Mouse (Mus musculus): ENCODE results near the gene Vwa3b.
"Not testable (repeated sequence)": the region's sequence is repeated elsewhere in the genome, so short reads cannot be mapped to it uniquely, and the experiment has no call there.

Gene Vwa3b

DNA sequence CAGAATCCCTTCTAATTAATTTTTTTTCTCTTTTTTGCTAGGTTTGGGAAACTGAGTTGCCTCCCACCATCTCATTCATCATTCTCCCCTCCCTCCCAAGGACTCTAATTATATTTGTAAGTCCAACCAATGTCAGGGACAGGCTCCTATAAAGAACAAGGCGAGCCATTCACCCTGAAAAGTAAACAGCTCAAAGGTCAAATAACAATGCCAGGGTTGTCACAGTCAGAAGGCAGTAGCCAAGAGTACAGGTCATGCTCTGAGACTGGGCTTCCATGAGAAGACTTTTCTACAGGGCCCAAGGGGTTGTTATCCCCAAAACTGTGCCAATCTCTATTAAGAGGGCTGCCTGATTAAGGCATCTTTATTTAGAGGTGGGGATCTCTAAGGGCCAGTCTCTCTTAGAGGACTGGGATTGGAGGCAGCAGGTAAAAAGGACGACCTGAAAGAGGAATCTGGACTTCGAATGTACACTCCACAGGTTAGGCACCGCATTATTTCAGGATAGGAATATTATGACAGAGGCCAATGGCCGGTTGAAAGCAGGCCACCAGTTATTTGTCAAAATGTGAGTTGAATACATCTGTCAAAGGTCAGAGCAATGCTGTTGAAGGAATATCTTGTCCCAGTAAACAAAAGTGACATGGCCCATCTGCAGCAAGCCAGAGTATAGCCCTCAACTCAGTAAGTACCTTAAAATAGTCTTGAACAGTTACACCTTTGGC lies at the start of gene Vwa3b:
Vwa3b (plus strand) TSS at position 635 of the 725 bp plus-strand sequence.
- DNase-seq (ENCODE audit: low read depth, low spot score), result no peak

DNA sequence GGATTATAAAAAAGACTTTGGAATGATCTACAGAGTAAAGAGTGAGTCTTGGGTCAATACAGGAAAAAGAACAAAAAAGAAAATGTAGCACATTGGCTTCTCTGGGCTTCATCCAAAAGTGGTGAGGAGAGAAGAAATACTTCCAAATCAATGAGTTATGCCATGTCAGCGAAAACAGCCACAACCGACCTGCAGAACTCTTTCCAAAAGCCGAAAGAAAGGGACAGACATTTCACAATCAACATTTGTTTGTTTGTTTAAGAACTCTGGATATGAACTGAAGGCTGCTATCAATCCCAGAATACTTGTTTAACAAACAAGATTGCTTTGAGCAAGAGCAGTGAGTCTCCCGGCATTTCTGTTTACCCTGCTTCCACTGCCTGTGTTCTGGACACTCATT lies 49.6 kb upstream of the Vwa3b start:
- DNase-seq (ENCODE audit: low read depth, low spot score), result no peak

DNA sequence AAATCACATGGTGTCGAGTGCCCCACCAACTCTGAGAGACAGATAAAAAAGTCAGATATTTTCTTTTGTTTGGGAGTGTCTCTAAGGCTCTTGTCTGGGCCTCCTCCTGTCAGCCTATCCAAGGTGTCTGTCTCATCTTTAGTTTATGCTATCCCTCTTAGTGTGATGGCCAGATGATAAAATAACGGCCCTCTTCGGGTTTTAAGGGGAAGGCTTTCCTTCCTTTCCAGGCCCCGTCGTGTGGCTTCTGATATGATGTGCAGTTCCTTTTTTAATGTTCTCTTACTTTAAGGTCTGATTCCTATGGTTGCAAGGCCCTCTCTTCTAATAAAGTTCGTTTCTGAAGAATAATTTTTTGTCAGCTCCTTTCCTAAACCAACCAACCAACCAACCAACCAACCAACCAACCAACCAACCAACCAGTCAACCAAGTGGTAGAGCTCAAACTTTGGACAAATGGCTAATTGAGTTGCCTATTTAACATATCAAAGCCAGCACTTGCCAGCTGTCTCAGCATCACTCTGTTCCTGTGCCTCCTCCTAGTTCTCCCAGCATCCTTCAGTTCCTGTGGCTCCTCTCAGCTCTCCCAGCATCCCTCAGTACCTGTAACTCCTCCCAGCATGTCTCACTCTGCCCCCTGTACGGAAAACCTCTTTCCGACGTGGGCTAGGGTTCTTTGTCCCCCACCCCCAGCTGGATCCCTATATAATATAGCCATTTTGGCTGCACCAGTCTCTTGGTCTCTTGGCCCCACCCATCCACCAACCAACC lies 44.0 kb upstream of the Vwa3b start:
- DNase-seq (ENCODE audit: low read depth, low spot score), result no peak

DNA sequence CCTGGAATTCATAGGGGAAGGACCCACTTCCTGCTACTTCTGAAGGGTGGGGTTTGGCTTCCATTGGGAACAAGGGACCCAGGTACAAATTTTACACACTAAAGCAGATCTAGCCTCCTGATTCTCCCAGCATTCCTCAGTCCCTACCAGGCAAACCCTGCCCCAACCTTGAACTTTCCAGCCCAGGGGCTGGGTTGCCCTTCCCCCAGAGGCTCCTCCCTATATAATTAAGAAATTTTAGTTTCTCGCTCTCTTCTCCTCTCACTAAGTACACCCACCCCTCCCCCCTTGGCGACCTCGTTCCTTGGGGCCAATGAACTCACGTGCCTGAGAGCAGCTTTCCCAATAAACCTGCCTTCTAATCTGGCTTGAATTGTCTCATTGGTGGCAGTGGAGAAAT lies 42.6 kb upstream of the Vwa3b start:
- DNase-seq (ENCODE audit: low read depth, low spot score), result no peak

DNA sequence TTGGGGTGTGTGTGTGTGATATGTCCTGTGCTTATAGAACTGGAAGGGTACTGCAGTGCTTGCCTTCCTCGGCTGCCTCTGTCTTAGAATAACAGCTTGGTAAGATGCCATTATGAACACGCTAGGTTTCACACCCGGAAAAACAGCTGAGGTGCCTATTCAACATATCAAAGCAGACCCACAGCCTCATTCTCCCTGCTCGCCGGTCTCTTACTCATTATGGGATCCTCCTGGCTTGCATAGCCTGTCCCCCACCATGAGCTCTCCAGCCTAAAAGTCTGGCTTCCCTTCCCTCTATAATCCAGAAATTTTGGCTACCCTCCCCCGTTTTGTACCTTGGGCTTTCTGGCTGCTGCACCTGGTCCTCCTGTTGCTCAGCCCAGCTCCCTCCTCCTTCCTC lies 42.0 kb upstream of the Vwa3b start:
- no peak for DNase-seq (ENCODE audit: low read depth, low spot score)

DNA sequence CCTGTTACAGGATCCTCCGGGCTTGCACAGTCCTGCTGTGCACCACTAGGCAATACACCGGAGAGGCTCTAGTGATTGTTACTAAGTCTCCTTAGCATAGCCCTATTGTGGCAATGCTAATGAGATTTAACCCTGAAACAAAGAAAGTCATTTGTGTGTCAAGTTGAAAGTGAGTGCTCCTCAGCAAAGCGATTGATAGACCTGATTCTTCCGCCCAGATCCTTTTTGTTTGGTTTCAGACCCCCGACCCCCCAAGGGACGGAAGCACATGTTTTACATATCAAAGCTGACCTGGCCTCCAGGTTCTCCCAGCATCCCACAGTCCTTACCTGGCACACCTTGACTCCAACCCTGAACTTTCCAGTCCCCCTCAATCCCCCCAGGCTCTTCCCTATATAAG lies 40.5 kb upstream of the Vwa3b start:
- no peak for DNase-seq (ENCODE audit: low read depth, low spot score)

DNA sequence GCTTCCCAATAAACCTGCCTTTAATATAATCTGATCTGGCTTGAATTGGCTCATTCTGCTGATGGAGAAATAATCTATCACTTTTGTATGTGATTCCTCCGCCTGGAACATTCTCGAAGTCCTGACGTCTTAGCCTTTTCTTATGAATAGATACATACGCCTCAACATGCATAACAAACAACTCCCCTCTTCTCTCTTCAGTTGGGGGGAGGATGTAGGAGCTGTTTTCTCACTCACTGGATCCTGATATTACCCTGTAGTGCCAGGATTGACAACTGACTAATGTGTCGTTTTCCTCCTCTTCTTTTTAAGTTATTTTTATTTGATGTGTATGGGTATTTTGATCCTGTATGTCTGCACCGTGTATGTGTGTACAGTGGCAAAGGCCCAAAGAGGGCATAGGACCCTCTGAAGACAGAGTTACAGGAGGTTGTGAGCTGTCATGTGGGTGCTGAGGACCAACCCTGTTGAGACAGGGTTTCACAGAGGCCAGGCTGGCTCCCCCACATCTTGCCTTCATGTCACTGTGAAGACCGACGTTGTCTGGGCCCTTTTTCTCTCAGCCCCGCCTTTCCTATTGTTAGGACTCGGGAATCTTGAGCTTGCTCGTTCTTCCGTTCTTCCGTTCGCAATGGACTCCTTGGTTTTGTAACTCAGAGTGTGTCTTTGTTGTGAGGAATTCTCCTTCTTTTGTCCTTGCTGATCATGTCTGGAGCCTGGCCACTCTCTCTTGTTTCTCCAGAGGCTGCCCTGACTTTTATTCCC lies 39.8 kb upstream of the Vwa3b start:
- no peak for DNase-seq (ENCODE audit: low read depth, low spot score)

DNA sequence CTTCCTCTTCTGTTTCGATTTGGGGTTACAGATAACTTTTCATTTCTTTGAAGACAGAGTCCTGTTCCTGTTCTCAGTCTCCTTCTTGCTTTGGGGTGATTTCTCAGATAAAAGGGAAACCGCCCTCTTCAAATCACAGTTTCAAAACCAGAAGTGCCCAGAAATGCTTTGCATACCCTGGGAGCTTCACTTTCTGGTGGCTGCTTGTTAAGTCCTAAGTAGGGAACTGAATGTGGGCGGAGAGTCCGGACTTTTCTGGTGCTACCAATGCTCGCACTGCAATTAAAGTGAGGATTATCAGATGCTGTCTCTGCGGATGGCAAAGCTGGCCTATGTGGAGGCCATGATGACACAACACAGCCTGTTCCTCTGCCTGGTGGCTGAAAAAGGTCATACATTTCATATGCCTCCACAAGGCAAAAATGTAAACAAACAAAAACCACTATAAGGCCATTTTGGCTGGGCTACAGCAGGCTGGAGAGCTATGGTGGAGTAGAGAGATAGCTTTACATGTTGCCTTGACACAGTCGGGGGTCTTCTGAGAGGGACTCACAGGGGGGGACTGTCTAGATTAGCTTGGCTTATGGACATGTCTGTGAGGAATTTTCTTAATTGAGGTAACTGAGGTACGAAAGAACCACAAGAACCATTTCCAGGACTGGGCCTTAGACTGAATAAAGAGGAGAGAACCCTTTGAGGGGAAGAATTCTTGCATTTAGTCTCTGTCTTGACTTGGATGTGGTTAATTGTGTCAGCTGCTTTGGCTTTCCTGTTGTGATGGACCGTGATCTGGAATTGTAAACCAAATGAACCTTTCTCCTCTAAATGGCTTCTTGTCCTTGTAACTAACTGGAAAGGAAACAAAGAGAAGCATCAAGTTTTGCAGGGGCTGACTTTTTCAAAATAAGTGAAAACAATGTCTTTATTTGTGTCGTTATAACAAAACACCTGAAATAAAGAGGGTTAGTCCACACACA lies 38.9 kb upstream of the Vwa3b start:
- DNase-seq (ENCODE audit: low read depth, low spot score), result no peak

DNA sequence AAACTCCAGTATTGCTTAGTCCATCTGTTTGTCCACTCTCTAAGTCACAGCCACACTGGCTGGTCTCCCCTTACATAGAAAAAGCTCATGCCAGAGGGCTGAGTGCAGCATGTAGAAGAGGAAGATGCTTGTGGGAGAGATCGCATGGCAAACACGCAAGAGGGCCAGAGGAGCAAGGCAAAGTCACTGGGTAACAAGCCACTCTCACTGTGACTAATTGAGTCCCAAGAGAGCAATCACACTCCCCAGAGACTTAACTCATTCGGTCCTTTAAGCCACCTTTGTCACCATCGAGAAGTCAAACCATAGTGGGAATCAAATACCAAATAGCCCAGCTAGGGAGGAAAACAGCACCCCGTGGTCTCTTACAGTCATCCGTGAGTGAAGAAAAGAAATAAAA lies 38.2 kb upstream of the Vwa3b start:
- no peak for DNase-seq (ENCODE audit: low read depth, low spot score)

DNA sequence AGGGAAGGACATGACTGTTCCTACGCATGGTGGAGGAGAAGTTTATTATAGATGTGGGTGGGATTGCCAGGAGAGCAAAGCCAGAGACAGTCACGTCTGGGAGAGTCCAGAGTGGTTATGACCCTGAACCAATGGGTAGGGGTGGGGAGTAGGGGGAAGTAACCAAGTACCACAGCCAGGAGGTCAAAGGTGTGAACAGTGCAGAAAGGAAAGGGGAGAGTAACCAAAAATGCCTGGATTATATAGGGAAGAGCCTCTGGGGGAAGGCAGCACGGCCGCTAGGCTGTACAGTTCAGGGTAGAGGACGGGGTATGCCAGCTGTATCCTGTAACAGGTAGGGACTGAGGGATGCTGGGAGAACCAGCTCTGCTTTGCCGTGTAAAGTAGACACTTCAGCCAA lies 37.8 kb upstream of the Vwa3b start:
- DNase-seq (ENCODE audit: low read depth, low spot score), result no peak

DNA sequence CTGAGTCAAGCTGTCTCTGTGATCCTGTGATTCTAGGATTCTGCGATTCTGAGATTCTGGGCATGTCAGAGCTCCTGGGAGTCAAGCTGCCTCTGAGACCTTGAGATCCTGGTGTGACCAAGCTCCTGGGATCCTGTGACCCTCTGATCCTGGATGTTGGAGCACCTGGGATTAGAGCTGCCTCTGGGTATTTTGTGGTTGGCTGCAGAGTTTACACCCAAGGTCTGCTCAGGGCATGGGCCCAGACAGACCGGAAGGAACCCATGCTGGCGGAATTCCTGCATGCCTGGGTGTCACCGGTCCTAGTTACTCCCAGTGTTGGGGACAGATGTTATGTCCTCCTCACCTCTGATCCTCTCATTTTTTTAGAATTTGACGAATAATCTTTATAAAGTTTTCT lies 32.1 kb upstream of the Vwa3b start:
- DNase-seq (ENCODE audit: low read depth, low spot score), result no peak

DNA sequence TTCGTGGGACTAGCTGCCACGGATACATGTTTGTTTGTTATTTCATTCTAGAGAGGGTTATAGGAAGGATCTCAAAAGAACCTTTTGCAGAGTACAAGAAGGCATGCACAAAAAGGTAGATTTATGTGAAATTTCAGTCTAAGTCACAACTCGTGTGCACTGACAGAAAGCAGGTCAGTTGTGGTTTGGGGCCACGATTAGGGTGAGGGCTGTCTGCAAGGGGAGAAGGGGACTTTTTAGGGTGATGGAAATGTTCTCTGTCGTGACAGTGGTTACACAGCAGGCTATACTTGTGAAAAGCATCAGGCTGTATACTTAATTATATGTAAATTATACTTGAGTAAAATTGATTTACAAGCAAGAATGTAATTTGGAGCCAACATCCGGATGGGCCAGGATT lies 30.6 kb upstream of the Vwa3b start:
- no peak for DNase-seq (ENCODE audit: low read depth, low spot score)

DNA sequence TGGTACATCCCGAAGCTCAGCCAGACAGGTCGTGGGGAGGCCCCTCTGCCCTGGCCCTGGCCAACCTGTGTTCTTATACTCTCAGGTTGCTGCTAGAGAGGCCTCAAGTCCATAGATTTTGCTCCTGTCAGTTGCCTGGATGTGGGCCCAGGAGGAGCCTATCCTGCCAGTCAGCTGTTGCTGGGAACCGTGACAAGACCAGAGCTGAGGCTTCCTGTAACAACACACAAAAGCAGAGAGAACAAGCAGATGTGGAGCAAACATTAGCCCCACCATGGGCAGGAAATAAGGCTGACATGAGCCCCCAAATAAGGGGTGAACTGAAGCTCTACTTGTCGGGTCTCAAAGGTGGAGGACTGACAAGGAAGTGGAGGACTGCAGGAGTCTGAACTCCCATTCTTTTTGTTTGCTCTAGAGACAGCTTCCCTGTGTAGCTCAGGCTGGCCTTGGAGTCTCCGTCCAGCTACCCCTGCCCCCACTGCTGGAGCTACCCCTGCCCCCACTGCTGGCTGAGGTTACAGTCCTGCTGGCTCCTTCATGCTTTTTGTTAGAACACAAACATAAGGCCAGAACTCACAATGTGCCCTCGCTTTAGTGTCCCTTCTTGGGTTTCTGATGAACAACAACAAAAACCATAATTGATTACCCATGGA lies 29.7 kb upstream of the Vwa3b start:
- DNase-seq (ENCODE audit: low read depth, low spot score), result peak; percentile 88

DNA sequence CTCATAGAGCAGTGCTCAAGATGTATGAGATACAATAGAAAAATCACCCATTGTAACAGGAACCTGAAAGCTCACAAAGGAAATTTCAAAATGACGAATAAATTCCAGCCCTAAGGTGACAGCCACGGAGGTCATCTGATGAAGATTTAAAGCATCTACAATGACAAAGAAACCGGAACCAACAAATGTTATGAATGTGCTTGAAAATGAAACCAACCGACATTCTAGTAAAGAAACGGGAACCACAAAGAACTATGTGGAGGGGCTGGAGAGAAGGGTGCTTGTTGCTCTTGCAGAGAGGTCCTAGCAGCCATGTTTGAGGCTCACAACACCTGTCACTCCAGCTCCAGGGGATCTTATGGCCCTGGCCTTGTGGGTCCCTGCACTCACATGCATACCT lies 26.1 kb upstream of the Vwa3b start:
- no peak for DNase-seq (ENCODE audit: low read depth, low spot score)

DNA sequence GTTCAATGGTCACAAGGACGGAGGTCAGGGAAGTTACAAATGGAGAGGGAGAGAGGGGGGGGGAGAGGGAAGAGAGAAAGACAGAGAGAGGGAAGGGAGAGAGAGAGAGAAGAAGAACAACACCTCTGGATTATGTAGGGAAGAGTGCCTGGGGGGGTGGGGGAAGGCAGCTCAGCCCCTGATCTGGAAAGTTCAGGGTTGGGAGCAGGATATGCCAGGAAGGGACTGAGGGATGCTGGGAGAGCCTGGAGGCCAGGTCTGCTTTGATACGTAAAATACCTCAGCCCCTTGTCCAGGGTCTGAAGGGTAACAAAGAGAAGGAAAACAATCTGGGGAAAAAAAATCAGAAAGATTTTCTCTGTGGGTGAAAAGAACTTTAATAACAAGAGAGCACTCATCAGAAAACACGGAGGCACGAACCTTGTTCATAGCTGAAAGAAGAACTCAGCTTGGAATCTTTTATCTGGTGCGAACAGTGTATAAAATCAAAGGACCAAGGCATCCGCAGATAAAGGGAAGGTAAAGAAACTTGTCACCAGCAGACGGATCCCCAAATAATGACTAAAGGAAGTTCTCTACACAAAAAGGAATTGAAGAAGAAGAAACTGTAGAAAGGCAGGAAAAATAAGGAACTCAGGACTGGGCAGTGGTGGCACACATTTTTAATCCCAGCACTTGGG lies 24.6 kb upstream of the Vwa3b start:
- DNase-seq (ENCODE audit: low read depth, low spot score), result no peak

DNA sequence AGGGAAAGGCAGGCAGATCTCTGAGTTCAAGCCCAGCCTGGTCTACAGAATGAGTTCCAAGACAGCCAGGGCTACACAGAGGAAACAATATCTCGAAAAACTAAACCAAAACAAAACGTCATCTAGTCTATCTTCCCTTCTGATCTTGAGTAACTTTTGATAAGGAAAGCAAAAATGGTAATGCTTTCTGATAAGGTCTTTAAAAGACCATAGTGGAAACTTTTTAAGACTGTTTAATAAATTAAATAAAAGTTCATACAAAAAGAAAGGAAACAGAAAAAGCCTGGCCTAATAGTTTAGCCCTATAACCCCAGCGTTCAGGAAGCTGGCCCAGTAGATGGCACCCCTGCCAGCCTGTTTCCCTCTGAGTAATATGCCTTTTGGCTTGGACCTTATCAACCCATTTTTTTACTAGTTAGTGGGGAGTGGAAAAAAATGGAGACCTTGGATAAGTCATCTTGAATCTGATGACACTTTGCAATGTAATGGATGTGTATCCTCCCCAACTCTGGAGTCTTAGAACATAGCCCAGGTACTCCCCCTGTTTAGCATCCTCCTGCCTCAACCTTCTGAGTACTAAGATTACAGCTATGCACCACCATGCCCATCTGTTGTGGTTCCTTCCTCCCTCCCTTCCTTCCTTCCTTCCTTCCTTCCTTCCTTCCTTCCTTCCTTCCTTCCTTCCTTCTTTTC lies 23.9 kb upstream of the Vwa3b start:
- DNase-seq (ENCODE audit: low read depth, low spot score), result no peak

DNA sequence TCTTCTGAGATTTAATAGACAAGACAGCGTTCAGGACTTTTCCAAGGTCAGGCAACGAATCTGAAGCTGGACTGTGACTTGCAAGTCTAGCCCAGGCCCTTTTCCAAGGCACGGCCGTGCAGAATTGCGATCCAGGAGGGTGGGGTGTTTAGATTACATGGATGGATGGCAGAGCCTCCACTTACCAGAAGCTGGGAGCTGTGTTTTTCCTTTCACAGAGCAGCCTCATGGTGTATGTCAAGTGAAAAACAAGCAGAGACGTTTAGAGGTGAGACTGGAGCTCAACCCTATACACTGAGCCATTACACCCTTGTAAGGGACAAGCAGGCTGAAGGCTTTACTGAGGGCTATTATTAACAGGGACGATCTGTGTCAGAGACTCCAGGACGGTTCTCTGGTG lies 21.9 kb upstream of the Vwa3b start:
- peak; percentile 76 for DNase-seq (ENCODE audit: low read depth, low spot score)

DNA sequence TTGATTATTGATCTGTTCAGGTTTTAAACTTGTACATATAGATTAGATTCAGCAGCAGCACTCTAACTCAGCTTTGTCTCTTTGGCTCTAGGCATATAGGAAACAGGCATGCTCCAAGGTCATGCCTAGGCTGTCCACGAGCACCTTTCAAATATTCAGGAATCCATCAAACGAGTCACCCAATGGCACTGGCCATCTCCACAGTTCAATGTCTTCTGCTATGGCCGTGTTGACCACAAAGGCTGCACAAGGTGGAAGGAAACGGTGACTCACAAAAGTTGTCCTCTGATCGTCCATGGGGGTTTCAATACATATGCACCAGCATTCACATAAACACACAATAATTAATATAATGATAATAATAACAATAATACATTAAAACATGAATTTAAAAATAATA lies 21.4 kb upstream of the Vwa3b start:
- DNase-seq (ENCODE audit: low read depth, low spot score), result no peak

DNA sequence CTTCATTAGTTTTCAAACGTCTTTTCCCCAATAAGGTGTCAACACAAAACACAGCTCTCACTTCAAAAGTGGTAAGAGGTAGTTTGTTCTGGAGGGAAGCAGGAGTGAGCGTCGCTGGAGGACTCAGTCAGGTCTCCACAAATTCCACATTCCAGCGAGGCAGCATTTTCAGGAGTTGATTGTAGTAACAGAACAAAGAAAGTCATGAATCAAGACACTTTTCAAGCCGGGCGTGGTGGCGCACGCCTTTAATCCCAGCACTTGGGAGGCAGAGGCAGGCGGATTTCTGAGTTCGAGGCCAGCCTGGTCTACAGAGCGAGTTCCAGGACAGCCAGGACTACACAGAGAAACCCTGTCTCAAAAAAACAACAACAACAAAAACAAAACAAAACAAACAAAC lies 19.9 kb upstream of the Vwa3b start:
- not testable (repeated sequence) for DNase-seq (ENCODE audit: low read depth, low spot score)

DNA sequence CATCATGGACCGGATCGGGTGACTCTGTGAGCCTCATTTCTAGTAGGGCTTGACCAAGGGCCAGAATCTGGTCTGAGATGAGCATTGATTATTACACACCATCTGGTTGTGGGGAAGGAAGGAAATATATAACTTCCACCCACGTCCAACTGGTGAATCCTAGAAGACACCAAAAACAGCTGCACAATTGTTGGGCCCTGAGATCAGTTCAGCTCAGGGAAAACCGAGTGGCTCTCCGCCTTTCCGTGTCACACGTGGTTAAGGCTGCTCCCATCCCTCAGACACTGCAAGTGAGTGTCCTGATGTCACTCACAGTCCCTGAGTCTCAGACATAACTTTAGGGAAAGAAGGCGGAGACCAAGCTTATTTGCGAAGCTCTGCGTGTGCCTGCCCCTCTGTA lies 16.5 kb upstream of the Vwa3b start:
- no peak for DNase-seq (ENCODE audit: low read depth, low spot score)

Data from skeletal muscle tissue, adult 2 months (tissue).